Mouse (Mus musculus) embryonic fibroblast, embryonic 13.5 days (primary cell): ENCODE results near the gene Cldn10. TPM values are rescaled to one million over a fixed set of nuclear protein-coding genes. Genes with fewer than 3 reads are reported as not detected.
"Not testable (repeated sequence)": the region's sequence is repeated elsewhere in the genome, so short reads cannot be mapped to it uniquely, and the experiment has no call there.

ENCODE experiments used
- H3K27ac ChIP-seq: 2 replicates; pipeline ENCODE4 v1.5.1; 2012; ENCODE audit warnings: low read length, control low read depth, inconsistent platforms; ENCODE audit not compliant: insufficient read depth
- H3K4me1 ChIP-seq: 2 replicates; pipeline ENCODE4 v1.6.1; 2011; ENCODE audit warnings: low read length; ENCODE audit not compliant: control insufficient read depth, insufficient read depth
- H3K4me3 ChIP-seq: 2 replicates; pipeline ENCODE4 v1.5.1; 2011; ENCODE audit warnings: mild to moderate bottlenecking, control low read depth, low read length; ENCODE audit not compliant: insufficient read depth
- CTCF ChIP-seq: IDR thresholded peaks from 2 replicates; pipeline ENCODE4 v1.5.1; 2011; ENCODE audit warnings: mild to moderate bottlenecking, control low read depth, low read length, moderate library complexity, borderline replicate concordance; ENCODE audit not compliant: insufficient read depth
- POLR2A ChIP-seq: IDR thresholded peaks from 2 replicates; pipeline ENCODE4 v1.6.1; 2011; ENCODE audit warnings: low read depth, mild to moderate bottlenecking, control low read depth, low read length, moderate library complexity
- polyA plus RNA-seq: library from polyadenylated mRNA; stranded (reverse); fragments of >200 nt; gene quantifications from 2 replicates; pipeline ENCODE4 v1.2.4, GENCODE M21; 2011; ENCODE audit warnings: low read depth; ENCODE audit not compliant: missing spikeins, insufficient read length

Cldn10 gene
- polyA plus RNA-seq, 1 experiment: not detected

DNA sequence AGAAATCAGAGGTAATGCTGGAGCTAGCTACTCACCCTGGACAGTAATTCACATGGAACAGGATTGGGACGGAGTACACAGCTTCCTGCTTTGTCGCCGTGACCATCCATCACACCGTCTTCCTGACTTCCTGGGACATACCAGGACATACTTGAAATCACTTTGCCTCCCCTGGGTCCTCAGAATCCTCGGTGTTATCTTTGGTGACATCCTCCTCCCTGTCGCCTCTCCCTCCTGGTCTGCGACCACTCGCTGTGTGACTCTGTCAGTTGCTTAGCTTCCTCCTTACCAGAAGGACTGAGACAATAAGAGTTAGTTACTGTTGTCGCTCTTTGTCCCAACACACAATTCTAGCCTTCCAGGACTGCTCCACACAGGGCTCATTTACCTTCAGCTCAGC, 9.6 kb downstream of the Cldn10 start:
- TF ChIP-seq POLR2A: no peak
- no peak for TF ChIP-seq CTCF
- Histone ChIP-seq H3K4me1 (no peaks in the 10 kb centered on the region), H3K4me3 (no peak overlapping the region), H3K27ac (no peak overlapping the region)

DNA sequence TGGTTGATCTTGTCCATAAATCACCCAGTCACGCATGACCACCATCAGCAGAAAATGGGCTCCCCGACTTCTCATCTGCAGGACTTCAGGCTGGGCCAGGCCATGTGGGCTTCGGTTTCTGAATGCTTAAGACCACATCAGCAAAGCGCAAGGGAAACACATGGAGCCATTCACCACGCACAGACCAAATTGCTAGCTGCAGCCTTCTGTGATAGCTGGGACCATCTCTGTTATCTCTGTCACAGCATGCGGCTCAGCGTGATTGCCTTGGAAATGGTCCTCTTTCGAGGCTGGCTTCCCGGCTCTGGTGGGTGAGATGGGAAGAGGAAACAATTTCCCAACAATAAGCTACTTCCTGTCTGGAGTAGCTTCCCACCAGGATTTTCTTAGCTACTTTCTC, 12.2 kb downstream of the Cldn10 start:
- H3K4me1 ChIP-seq: no peaks in the 10 kb centered on the region
- no peak overlapping the region for H3K4me3 ChIP-seq
- no peak for TF ChIP-seq POLR2A
- TF ChIP-seq CTCF: no peak
- no peak overlapping the region for H3K27ac ChIP-seq

DNA sequence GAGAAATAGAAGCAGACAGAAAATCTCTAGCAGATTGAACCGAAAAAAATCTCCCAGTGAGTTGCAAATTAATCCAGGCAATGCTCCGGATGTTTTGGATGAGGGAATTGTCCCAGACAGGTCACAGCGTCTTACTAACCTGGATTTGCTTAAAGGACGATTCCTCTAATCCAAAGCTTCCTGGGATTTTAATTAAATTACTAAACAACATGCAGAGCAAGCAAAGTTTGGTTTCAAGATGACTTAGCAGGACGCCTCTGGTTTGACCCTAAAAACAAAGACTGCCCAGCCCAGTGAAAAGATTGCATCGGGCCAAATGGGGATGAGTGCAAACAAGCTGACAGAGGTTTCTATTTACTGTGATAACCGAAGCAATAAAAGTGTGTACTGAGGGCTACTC, 16.2 kb downstream of the Cldn10 start:
- no peak overlapping the region for H3K4me3 ChIP-seq
- no peak overlapping the region for H3K27ac ChIP-seq
- no peak for TF ChIP-seq POLR2A
- no peak for TF ChIP-seq CTCF
- no peaks in the 10 kb centered on the region for H3K4me1 ChIP-seq

DNA sequence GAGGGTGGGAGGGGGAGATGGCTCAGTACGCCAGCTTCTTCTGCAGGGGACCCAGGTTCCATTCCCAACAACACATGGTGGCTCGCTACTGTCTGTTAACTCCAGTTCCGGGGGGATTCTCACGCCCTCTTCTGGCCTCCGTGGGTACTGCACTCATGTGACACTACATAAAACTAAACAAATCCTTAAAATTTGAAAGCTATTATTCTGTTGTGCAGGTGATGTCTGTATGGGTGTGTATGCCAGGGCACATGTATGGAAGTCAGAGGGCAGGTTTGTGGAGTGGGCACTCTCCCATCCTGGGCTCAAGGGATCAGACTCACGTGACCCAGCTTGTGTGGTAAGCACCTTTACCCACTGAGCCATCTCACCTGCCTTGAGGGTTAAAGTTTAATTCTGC, 16.6 kb downstream of the Cldn10 start:
- Histone ChIP-seq H3K4me1 (no peaks in the 10 kb centered on the region), H3K4me3 (no peak overlapping the region), H3K27ac (no peak overlapping the region)
- no peak for TF ChIP-seq CTCF
- no peak for TF ChIP-seq POLR2A

DNA sequence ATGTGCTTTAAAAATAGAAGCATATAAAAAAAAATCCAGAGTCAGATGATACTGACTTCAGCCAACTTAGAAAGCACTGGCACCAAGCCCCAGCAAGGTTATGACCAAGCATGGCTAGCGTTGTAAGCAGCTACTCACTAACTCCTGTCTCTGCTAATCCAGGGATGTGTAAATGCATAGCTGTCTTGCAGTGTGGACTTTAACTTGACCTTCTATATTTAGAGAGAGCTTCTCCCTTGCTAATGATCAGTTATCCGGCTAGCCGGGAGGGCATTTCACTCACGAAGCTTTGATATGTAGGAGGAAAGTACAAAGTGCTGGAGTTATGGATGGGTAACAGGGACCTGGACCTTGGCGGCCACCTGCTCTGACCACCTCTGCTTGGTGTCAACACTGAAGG, 19.9 kb downstream of the Cldn10 start:
- Histone ChIP-seq H3K4me3 (no peak overlapping the region), H3K4me1 (no peaks in the 10 kb centered on the region), H3K27ac (no peak overlapping the region)
- TF ChIP-seq POLR2A (no peak), CTCF (no peak)

DNA sequence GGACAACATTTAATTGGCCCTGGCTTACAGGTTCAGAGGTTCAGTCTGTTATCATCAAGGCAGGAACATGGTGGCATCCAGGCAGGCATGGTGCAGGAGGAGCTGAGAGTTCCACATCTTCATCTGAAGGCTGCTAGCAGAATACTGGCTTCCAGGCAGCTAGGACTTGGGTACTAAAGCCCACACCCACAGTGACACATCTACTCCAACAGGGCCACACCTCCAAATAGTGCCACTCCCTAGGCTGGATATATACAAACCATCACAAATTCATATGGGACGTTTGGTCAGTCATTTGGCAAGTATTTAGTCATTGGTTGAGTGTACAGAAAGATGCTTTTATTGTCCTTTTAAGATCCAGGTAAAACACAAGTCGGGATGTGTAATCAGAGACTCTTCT, 20.5 kb downstream of the Cldn10 start:
- not testable (repeated sequence) for H3K27ac ChIP-seq, H3K4me3 ChIP-seq, H3K4me1 ChIP-seq

DNA sequence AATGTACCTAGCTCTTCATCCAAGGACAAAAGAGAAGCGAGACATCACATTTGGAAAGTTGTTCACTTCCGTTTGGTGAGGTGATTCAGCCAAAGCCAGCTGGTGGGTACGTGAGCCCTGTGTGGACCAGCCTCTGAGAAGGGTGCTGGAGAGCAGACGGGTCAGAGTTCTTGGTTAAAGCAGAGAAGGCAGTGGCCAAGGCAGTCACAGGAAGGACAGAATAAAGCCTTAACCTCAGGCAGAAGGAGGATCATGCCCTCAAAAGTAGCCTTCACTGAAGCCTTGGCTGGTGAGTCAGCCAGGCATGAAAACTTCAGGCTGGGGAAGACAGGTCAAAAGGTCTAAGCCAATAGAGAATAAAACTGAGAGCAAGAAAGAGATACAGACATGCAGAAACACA, 22.0 kb downstream of the Cldn10 start:
- no peak overlapping the region for H3K27ac ChIP-seq
- H3K4me3 ChIP-seq: no peak overlapping the region
- no peaks in the 10 kb centered on the region for H3K4me1 ChIP-seq
- no peak for TF ChIP-seq CTCF

DNA sequence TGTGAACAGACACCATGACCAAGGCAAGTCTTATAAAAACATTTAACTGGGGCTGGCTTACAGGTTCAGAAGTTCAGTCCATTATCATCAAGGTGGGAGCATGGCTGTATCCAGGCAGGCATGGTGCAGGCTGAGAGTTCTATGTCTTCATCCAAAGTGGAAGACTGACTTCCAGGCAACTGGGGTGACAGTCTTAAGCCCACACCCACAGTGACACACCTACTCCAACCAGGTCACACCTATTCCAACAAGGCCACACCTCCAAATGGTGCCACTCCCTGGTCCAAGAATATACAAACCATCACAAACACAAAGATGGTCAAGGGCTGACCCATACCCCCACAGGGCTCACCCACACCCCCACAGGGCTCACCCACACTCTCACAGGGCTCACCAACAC, 23.5 kb downstream of the Cldn10 start:
- H3K27ac ChIP-seq, H3K4me1 ChIP-seq, H3K4me3 ChIP-seq: not testable (repeated sequence)

DNA sequence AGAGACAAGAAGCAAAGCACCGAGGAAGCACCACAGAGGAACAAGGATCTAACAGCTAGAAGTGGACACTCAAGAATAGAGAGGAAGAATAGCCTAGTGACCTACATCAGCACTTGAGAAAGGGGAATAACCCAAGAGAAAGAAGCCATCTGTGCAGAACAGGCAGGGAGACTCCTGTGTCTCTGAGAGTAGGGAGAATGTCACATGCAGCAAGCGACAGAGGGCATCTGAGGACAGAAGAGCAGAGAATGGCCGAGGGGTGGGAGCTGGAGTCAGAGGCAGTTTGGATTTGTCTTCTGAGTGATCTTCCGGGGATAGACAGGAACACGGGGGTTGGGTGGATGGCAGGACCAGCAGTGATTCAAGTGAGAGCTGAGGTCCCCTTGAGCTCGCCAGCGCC, 25.4 kb downstream of the Cldn10 start:
- Histone ChIP-seq H3K27ac (no peak overlapping the region), H3K4me1 (no peaks in the 10 kb centered on the region), H3K4me3 (no peak overlapping the region)
- TF ChIP-seq CTCF (no peak), POLR2A (no peak)

DNA sequence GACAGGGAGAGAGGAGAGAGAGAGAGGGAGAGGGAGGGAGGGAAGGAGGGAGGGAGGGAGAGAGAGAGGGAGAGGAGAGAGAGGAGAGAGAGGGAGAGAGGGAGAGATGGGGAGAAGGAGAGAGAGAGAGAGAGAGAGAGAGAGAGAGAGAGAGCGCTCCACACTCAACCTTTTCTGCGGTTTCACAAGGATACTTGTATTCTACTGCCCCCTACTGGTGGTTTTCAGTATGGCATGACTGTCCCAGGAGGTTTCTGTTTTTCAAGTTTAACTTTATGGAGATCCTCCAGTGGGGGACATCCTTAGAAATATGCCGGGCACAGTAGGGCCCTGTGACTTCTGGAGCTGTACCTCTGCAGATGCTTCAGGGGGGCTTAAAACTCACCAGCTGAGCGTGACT, 28.8 kb downstream of the Cldn10 start:
- Histone ChIP-seq H3K27ac (no peak overlapping the region), H3K4me3 (no peak overlapping the region), H3K4me1 (no peaks in the 10 kb centered on the region)
- no peak for TF ChIP-seq POLR2A
- no peak for TF ChIP-seq CTCF

DNA sequence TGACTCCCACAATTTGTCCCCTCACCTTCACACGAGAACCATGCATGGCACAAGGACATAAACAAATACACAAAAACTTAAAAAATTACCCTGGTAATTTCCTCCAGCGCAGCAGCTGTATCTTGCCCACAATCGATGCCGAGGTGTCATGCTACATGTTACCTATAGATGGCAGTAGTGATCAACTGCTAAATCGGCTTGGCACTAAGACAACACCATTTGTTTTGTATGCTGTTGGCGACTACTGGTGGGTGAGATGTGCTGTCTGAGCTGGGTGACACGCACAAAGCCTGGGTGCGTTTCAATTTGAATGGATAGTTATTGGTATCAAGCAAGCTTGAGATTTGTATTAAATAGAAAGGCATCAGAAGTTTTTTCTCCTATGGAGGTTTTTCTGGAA, 32.4 kb downstream of the Cldn10 start:
- no peaks in the 10 kb centered on the region for H3K4me1 ChIP-seq
- TF ChIP-seq POLR2A (no peak), CTCF (peak; percentile 53; the same call in 1 of the 2 replicates)
- no peak overlapping the region for H3K4me3 ChIP-seq
- no peak overlapping the region for H3K27ac ChIP-seq

DNA sequence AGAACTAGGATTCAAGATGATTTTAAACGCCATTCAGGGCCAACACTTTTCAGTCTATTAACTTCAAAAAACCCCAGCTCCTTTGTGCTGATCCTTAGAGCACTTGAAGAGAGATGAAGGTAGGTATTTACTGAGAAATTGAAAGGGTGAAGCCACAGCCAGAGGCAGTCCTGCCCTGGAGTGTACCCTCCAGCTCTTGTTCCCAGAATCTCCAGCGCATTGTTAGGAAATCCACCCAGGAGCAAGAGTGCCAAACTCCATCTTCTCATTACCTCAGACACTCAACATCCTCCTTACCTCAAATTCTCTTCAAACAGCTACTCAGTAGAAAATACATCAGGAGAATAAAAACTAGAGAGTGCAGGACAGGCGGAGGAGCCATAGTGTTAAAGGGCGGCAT, 35.1 kb downstream of the Cldn10 start:
- Histone ChIP-seq H3K27ac (no peak overlapping the region), H3K4me3 (no peak overlapping the region), H3K4me1 (no peaks in the 10 kb centered on the region)
- TF ChIP-seq CTCF: no peak
- no peak for TF ChIP-seq POLR2A
